Mouse (Mus musculus) G1E (cell line): ENCODE data around the gene Son. TPM values are rescaled to one million over a fixed set of nuclear protein-coding genes. Genes with fewer than 3 reads are reported as not detected.
"Not testable (repeated sequence)": the region's sequence is repeated elsewhere in the genome, so short reads cannot be mapped to it uniquely, and the experiment has no call there.

Experiments used
- ATAC-seq: 2 replicates; pipeline ENCODE4 v1.8.0; 2016; ENCODE audit warnings: mild to moderate bottlenecking; ENCODE audit not compliant: insufficient number of reproducible peaks, poor library complexity, low FRiP score, severe bottlenecking; ENCODE audit errors: extremely low read depth
- DNase-seq: peaks from one replicate; pipeline ENCODE4 v3.0.0; 2012; ENCODE audit warnings: low spot score
- H3K27me3 ChIP-seq: 2 replicates; pipeline ENCODE4 v1.6.1; 2012; ENCODE audit warnings: mild to moderate bottlenecking, low read length, inconsistent platforms; ENCODE audit not compliant: insufficient read depth
- H3K36me3 ChIP-seq: replicated peaks from 2 replicates; pipeline ENCODE3; 2012; ENCODE audit warnings: mild to moderate bottlenecking, inconsistent platforms
- H3K4me1 ChIP-seq: 2 replicates; pipeline ENCODE4 v1.6.1; 2012; ENCODE audit warnings: low read depth, low read length, inconsistent platforms, mixed read lengths; ENCODE audit not compliant: insufficient read depth
- H3K4me3 ChIP-seq: 2 replicates; pipeline ENCODE4 v1.5.1; 2012; ENCODE audit warnings: low read depth, mild to moderate bottlenecking, inconsistent platforms, low read length, moderate library complexity, mixed read lengths
- H3K9me3 ChIP-seq: replicated peaks from 2 replicates; pipeline ENCODE4 v1.6.1; 2012; ENCODE audit warnings: inconsistent platforms
- CTCF ChIP-seq: IDR thresholded peaks from 2 replicates; pipeline ENCODE4 v1.5.1; 2012; ENCODE audit warnings: low read depth, low read length, inconsistent platforms, mixed read lengths
- GATA1 ChIP-seq: IDR thresholded peaks from 2 replicates; pipeline ENCODE4 v1.6.1; 2012; ENCODE audit warnings: borderline replicate concordance, low read length, inconsistent platforms, mixed read lengths
- GATA2 ChIP-seq: IDR thresholded peaks from 2 replicates; pipeline ENCODE4 v1.6.1; 2012; ENCODE audit warnings: low read depth, low read length, inconsistent platforms, borderline replicate concordance
- POLR2AphosphoS5 ChIP-seq: IDR thresholded peaks from 2 replicates; pipeline ENCODE4 v1.6.1; 2012; ENCODE audit warnings: low read depth, low read length, inconsistent platforms; ENCODE audit not compliant: insufficient replicate concordance
- TAL1 ChIP-seq: conservative IDR thresholded peaks from 2 replicates; pipeline ENCODE4 v1.6.1; 2012; ENCODE audit warnings: low read depth, low read length, inconsistent platforms, mixed read lengths
- polyA plus RNA-seq: library from polyadenylated mRNA; stranded (reverse); fragments of >175 nt; gene quantifications from 2 replicates; pipeline ENCODE4 v1.2.3, GENCODE M21; 2012
- total RNA-seq, 2 experiments: library from RNA; stranded (forward) in 1 of 2; stranded (reverse) in 1 of 2; fragments of 200-1000 nt in 1 of 2; fragments of >200 nt in 1 of 2; fragmentation: Nextera tagmentation in 1 of 2; gene quantifications; 2 replicates each; pipeline ENCODE4 v1.2.3; 2014 to 2017

Gene Son
- total and polyA plus RNA-seq, 3 experiments: 43.9 to 573 (median 264) TPM

DNA sequence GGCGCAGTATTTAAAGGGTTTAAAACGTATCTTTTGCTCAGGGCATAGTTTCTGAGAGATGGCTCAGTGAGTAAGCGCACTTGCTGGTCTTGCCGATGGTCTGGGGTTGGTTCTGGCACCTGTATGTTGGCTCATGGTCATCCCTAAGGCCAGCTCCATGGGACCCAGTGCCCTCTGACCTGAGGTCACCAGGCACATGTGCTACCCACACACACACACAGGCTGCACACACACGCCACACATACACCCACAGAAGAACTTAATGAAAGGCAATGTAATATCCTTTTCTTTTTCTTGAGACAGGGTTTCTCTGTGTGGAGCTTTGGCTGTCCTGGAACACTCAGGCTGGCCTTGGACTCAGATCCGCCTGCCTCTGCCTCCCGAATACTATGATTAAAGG, 14.4 kb upstream of the Son start:
- ATAC-seq: no peak
- peaks cover 19% of the 10 kb centered on the region for H3K4me1 ChIP-seq
- no peak for TF ChIP-seq TAL1
- no peak for TF ChIP-seq GATA1
- no peak for TF ChIP-seq GATA2
- no peak for TF ChIP-seq POLR2AphosphoS5
- TF ChIP-seq CTCF: no peak
- H3K4me3 ChIP-seq: no peak overlapping the region
- H3K36me3 ChIP-seq: peaks cover 92% of the 10 kb centered on the region
- DNase-seq: no peak
- H3K9me3 ChIP-seq: no peaks in the 10 kb centered on the region
- no peaks in the 10 kb centered on the region for H3K27me3 ChIP-seq

DNA sequence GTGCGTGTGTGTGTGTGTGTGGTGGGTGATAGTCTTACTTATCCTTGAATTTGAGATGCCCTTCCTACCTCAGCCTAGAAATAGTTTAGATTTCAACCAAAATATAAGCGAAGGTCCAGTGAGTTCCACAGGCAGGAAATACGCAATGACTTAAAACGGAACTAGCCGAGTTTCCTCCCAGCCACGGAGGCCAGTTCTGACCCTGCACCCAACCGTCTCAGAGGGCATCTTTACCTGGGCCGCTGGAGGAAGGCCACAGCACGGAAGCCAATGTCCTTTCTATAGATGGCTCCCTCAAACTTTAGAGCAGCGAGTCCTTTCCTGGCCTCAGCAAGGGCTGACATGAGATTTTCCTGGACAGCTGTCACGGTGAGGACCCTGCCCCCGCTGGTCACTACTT, 13.7 kb upstream of the Son start:
- Histone ChIP-seq H3K4me3 (no peak overlapping the region), H3K9me3 (no peaks in the 10 kb centered on the region), H3K27me3 (no peaks in the 10 kb centered on the region), H3K36me3 (peaks cover 92% of the 10 kb centered on the region), H3K4me1 (peaks cover 19% of the 10 kb centered on the region)
- no peak for DNase-seq
- no peak for TF ChIP-seq TAL1
- no peak for TF ChIP-seq POLR2AphosphoS5
- ATAC-seq: no peak

- Histone ChIP-seq H3K36me3 (peaks cover 91% of the 10 kb centered on the region), H3K4me1 (peaks cover 38% of the 10 kb centered on the region), H3K4me3 (no peak overlapping the region), H3K27me3 (no peaks in the 10 kb centered on the region), H3K9me3 (no peaks in the 10 kb centered on the region)
- DNase-seq (no peak), ATAC-seq (no peak)
- TF ChIP-seq GATA2: no peak
- TF ChIP-seq POLR2AphosphoS5: no peak
- no peak for TF ChIP-seq CTCF
- TF ChIP-seq TAL1: no peak
- no peak for TF ChIP-seq GATA1
These were observed 8.1 kb upstream of the Son start for GRCm38 (mm10) chr16:91639161-91639560.

- Histone ChIP-seq H3K9me3 (no peaks in the 10 kb centered on the region), H3K4me1 (peaks cover 43% of the 10 kb centered on the region), H3K36me3 (peaks cover 94% of the 10 kb centered on the region), H3K27me3 (no peaks in the 10 kb centered on the region), H3K4me3 (no peak overlapping the region)
- TF ChIP-seq TAL1 (no peak), POLR2AphosphoS5 (no peak)
- DNase-seq: no peak
- ATAC-seq: no peak
These were observed 7.7 kb upstream of the Son start for GRCm38 (mm10) chr16:91639636-91640035.

GRCm38 (mm10) chr16:91640171-91640570, 7.1 kb upstream of the Son start:
- TF ChIP-seq GATA1: no peak
- TF ChIP-seq POLR2AphosphoS5: no peak
- TF ChIP-seq CTCF: no peak
- TF ChIP-seq TAL1: no peak
- TF ChIP-seq GATA2: no peak
- Histone ChIP-seq H3K4me1 (peaks cover 44% of the 10 kb centered on the region), H3K27me3 (no peaks in the 10 kb centered on the region), H3K36me3 (peaks cover 93% of the 10 kb centered on the region), H3K4me3 (no peak overlapping the region), H3K9me3 (no peaks in the 10 kb centered on the region)
- ATAC-seq (no peak), DNase-seq (no peak)

DNA sequence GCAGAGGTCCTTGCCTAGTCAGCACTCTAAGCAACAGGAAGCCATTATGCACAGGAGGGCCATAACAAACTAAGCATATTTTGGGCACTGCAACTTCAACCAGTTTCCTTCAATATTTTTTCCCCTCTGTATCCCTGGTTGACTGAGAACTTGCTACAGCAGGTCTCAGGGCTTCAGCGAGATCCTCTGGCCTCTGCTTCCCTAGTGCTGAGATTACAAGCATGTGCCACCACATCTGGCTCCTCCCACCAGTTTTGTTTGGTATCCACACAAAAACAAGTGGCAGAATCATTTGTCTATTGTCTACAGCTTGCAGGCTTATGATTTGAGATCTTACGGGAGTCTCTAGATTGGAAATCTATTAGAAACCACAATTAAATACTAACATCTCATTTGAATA, 2.4 kb upstream of the Son start:
- peaks cover 46% of the 10 kb centered on the region for H3K36me3 ChIP-seq
- H3K27me3 ChIP-seq: no peaks in the 10 kb centered on the region
- peaks cover 32% of the 10 kb centered on the region for H3K4me1 ChIP-seq
- peak overlapping the region; percentile 62; the same call in 1 of the 2 replicates for H3K4me3 ChIP-seq
- TF ChIP-seq TAL1: no peak
- no peak for TF ChIP-seq CTCF
- no peak for TF ChIP-seq GATA2
- TF ChIP-seq GATA1: no peak
- TF ChIP-seq POLR2AphosphoS5: no peak
- DNase-seq (no peak), ATAC-seq (no peak)
- H3K9me3 ChIP-seq: no peaks in the 10 kb centered on the region

DNA sequence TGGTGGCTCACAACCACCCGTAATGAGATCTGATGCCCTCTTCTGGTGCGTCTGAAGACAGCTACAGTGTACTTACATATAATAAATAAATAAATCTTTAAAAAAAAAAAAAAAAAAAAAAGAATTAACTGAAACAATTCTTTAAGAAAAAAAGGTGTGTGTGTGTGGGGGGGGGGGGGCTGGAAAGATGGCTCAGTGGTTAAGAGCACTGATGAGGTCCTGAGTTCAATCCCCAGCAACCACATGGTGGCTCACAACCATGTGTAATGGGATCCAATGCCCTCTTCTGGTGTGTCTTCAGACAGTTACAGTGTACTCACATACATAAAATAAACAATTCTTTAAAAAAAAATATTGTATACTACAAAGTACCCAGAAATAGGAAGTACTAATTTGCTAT, 1.9 kb upstream of the Son start:
- not testable (repeated sequence) for H3K9me3 ChIP-seq, DNase-seq, ATAC-seq, H3K27me3 ChIP-seq
- H3K4me1 ChIP-seq: peaks cover 32% of the 10 kb centered on the region
- H3K4me3 ChIP-seq: peak overlapping the region; percentile 83
- H3K36me3 ChIP-seq: peaks cover 41% of the 10 kb centered on the region
